Mouse (Mus musculus) testis, adult 2 months (tissue): ENCODE measurements around the gene Ube2cbp.

ENCODE experiments used
- CTCF ChIP-seq: fragments of 200-500 bp; IDR thresholded peaks from 2 replicates; pipeline ENCODE4 v1.5.1; 2012; ENCODE audit warnings: low read depth, mild to moderate bottlenecking, inconsistent platforms, low read length, moderate library complexity; ENCODE audit not compliant: control insufficient read depth, insufficient read depth, insufficient replicate concordance
- POLR2A ChIP-seq: fragments of 200-500 bp; IDR thresholded peaks from 2 replicates; pipeline ENCODE4 v1.6.1; 2012; ENCODE audit warnings: low read depth, mild to moderate bottlenecking, inconsistent platforms, low read length, moderate library complexity; ENCODE audit not compliant: control insufficient read depth

GRCm38 (mm10) chr9:86478414-86479093 is 13.8 kb upstream of the Ube2cbp start:
- TF ChIP-seq CTCF, result no peak
- TF ChIP-seq POLR2A, result no peak
